Mouse (Mus musculus) gonadal fat pad, adult 2 months (tissue): Measurements from ENCODE around the gene Klk13. TPM values are rescaled to one million over a fixed set of nuclear protein-coding genes. Genes with fewer than 3 reads are reported as not detected.

Experiments
- DNase-seq: peaks from one replicate; pipeline ENCODE4 v3.0.0-alpha.2; 2012; ENCODE audit warnings: low read depth
- polyA plus RNA-seq: library from polyadenylated mRNA; depleted of rRNA; stranded (reverse); fragments of >200 nt; gene quantifications from 2 replicates; pipeline ENCODE4 v1.2.3, GENCODE M21; 2012; rRNA removed

Klk13 gene
- polyA plus RNA-seq, 1 experiment: 0.38 TPM

DNA sequence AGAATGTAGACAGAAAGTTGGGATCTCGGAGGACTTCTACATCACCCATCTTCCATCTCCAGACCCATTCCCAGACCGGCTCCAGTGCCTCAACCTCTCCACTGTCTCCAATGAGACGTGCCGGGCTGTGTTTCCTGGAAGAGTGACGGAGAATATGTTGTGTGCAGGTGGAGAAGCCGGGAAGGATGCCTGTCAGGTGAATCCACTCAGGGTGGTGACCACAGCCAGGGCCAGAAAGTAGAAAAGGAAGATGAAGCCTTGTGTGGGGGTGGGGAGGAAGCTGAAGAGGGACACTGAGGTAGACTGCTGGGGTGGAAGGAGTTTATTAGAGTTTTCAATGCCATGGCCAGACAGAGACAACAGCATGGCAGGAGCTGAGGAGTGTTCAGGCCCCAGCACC, 59.5 kb downstream of the Klk13 start:
- no peak for DNase-seq

- DNase-seq: no peak
Measured at GRCm38 (mm10) chr7:43772901-43773300, 60.5 kb downstream of the Klk13 start.

- no peak for DNase-seq
Measured at GRCm38 (mm10) chr7:43774364-43774763, 62.0 kb downstream of the Klk13 start, which contains the start of gene Klk11. Klk11 (plus strand) TSS chr7:43774604.

- DNase-seq: no peak
Measured at GRCm38 (mm10) chr7:43774802-43775201, 62.4 kb downstream of the Klk13 start.

- no peak for DNase-seq
Measured at GRCm38 (mm10) chr7:43775311-43776057, 63.1 kb downstream of the Klk13 start.

GRCm38 (mm10) chr7:43776506-43776905, 64.1 kb downstream of the Klk13 start:
- DNase-seq: no peak

Other genes with a start within 250 kb of the Klk13 start
- gene Vsig10l, start 249.4 kb upstream of the Klk13 start, polyA plus RNA-seq: 4.7 and 5.2 TPM in 2 replicates
- 0.95 and 1.3 TPM in 2 replicates for gene Iglon5, start 222.5 kb upstream of the Klk13 start, polyA plus RNA-seq
- not detected in 2 replicates for gene 4931406B18Rik, start 206.6 kb upstream of the Klk13 start, polyA plus RNA-seq
- gene Cd33, start 168.1 kb upstream of the Klk13 start, polyA plus RNA-seq: 11.1 and 11.2 TPM in 2 replicates
- gene Zfp658, start 150.3 kb upstream of the Klk13 start, polyA plus RNA-seq: 1.9 and 2.4 TPM in 2 replicates
- gene Zfp719, start 133.0 kb upstream of the Klk13 start, polyA plus RNA-seq: 3.2 and 4.2 TPM in 2 replicates
- 0.08 and 0.18 TPM in 2 replicates for gene Zfp819, start 105.4 kb upstream of the Klk13 start, polyA plus RNA-seq
- gene Ceacam18, start 77.9 kb upstream of the Klk13 start, polyA plus RNA-seq: not detected in 2 replicates
- gene Siglece, start 52.4 kb upstream of the Klk13 start, polyA plus RNA-seq: 3.1 and 5.4 TPM in 2 replicates
- 11.5 and 15.1 TPM in 2 replicates for gene Ctu1, start 40.6 kb upstream of the Klk13 start, polyA plus RNA-seq
- 0.13 TPM in 1 of 2 replicates, not detected in the other for gene Klk14, start 22.1 kb upstream of the Klk13 start, polyA plus RNA-seq
- gene Klk12, start 56.3 kb downstream of the Klk13 start, polyA plus RNA-seq: not detected in 2 replicates
- 0.28 TPM in 1 of 2 replicates, not detected in the other for gene Klk11, start 62.0 kb downstream of the Klk13 start, polyA plus RNA-seq
- 0.67 and 1.1 TPM in 2 replicates for gene Klk10, start 68.5 kb downstream of the Klk13 start, polyA plus RNA-seq
- gene Klk9, start 79.3 kb downstream of the Klk13 start, polyA plus RNA-seq: not detected in 2 replicates
- gene Klk8, start 85.0 kb downstream of the Klk13 start, polyA plus RNA-seq: 1.1 and 1.6 TPM in 2 replicates
- gene Klk7, start 98.7 kb downstream of the Klk13 start, polyA plus RNA-seq: not detected in 2 replicates
- gene Klk6, start 111.9 kb downstream of the Klk13 start, polyA plus RNA-seq: not detected in 2 replicates
- not detected in 2 replicates for gene Klk5, start 129.4 kb downstream of the Klk13 start, polyA plus RNA-seq
- not detected in 2 replicates for gene Klk4, start 168.6 kb downstream of the Klk13 start, polyA plus RNA-seq
- not detected in 2 replicates for gene Klk15, start 221.2 kb downstream of the Klk13 start, polyA plus RNA-seq
- 0.57 and 0.96 TPM in 2 replicates for gene Klk1b8, start 238.1 kb downstream of the Klk13 start, polyA plus RNA-seq